Mouse (Mus musculus): ENCODE data around the gene Lbx2.

Gene Lbx2

GRCm38 (mm10) chr6:83108762-83109668 is 22.8 kb downstream of the Lbx2 start, which contains the start of gene Mrpl53:
Mrpl53 (plus strand) TSS chr6:83109040.
- DNase-seq (ENCODE audit: low spot score in 2 of 2), result peak; percentile 79 to 84

- no peak for DNase-seq (ENCODE audit: low spot score in 2 of 2)
Observed at GRCm38 (mm10) chr6:83111510-83112136, 25.5 kb downstream of the Lbx2 start.

- DNase-seq (ENCODE audit: low spot score in 2 of 2), result peak; percentile 93 to 95
Observed at GRCm38 (mm10) chr6:83115011-83115671, 29.0 kb downstream of the Lbx2 start, which contains the start of gene Mogs. Mogs (plus strand) TSS chr6:83115496.

GRCm38 (mm10) chr6:83115682-83116372 is 29.7 kb downstream of the Lbx2 start:
- DNase-seq (ENCODE audit: low spot score in 2 of 2), result no peak

- DNase-seq (ENCODE audit: low spot score in 2 of 2), result no peak
Observed at GRCm38 (mm10) chr6:83116373-83117164, 30.4 kb downstream of the Lbx2 start.

GRCm38 (mm10) chr6:83117165-83117438 is 30.9 kb downstream of the Lbx2 start:
- DNase-seq (ENCODE audit: low spot score in 2 of 2), result peak in 1 of 2 experiments; percentile 0

GRCm38 (mm10) chr6:83117616-83118015 is 31.4 kb downstream of the Lbx2 start:
- DNase-seq (ENCODE audit: low spot score in 2 of 2), result peak in 1 of 2 experiments; percentile 1

- no peak for DNase-seq (ENCODE audit: low spot score in 2 of 2)
Observed at GRCm38 (mm10) chr6:83118369-83118768, 32.2 kb downstream of the Lbx2 start.

GRCm38 (mm10) chr6:83118825-83119733 is 32.9 kb downstream of the Lbx2 start:
- no peak for DNase-seq (ENCODE audit: low spot score in 2 of 2)

GRCm38 (mm10) chr6:83119734-83120051 is 33.5 kb downstream of the Lbx2 start:
- DNase-seq (ENCODE audit: low spot score in 2 of 2), result no peak

- peak; percentile 99 to 100 for DNase-seq (ENCODE audit: low spot score in 2 of 2)
Observed at GRCm38 (mm10) chr6:83120930-83121862, 35.0 kb downstream of the Lbx2 start, which contains the start of gene Wbp1. Wbp1 (minus strand) TSS chr6:83121559.

GRCm38 (mm10) chr6:83121863-83122710 is 35.9 kb downstream of the Lbx2 start:
- DNase-seq (ENCODE audit: low spot score in 2 of 2), result no peak

GRCm38 (mm10) chr6:83122961-83123360 is 36.8 kb downstream of the Lbx2 start:
- no peak for DNase-seq (ENCODE audit: low spot score in 2 of 2)

GRCm38 (mm10) chr6:83124851-83125312 is 38.7 kb downstream of the Lbx2 start:
- peak; percentile 86 to 93 for DNase-seq (ENCODE audit: low spot score in 2 of 2)

GRCm38 (mm10) chr6:83125331-83125730 is 39.2 kb downstream of the Lbx2 start, which contains the start of gene Ino80b:
Ino80b (minus strand) TSS chr6:83125431.
- no peak for DNase-seq (ENCODE audit: low spot score in 2 of 2)

- no peak for DNase-seq (ENCODE audit: low spot score in 2 of 2)
Observed at GRCm38 (mm10) chr6:83127419-83127818, 41.3 kb downstream of the Lbx2 start.

GRCm38 (mm10) chr6:83131469-83132034 is 45.4 kb downstream of the Lbx2 start:
- DNase-seq (ENCODE audit: low spot score in 2 of 2), result no peak
